Mouse (Mus musculus): ENCODE data around the gene Zfp329.

DNA sequence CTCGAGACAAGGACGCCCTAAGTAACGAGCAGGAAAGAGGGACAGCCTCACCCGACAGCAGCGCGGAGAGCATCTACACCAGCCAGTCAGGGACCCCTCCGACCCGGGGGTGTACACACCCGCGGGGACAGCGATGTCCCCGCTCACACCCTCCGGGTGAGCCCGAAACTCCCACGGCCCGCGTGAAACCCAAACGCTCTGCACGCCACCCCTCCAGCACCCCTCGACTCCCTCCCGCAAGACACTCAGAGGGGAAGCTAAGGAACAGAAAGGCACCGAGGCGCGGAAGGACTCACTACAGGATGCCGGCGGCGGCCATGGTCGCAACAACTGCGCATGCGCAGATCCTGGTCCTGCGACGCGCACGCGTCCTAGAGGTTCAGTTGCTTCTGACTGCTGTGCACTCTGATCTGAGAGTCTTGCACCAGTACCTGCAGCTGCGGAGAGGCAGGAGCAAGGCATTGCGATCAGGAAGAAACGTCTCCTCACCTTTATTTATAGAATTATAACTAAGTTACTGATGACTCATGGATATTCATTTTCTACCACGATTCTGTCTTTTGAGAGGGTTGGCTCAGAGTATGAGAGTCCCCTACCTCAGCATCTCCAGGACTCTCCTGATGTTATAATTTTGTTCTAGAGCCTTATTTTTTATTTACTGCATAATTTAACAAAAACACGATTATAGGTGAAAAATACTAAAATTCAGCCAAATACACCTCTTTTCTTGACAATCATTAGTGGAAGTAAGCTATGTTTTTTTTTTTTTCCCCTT lies at the start of gene Zfp329:
- no peak for TF ChIP-seq ZC3H11A (IDR thresholded peaks at IDR 0.05; ENCODE audit: borderline replicate concordance, low read depth, low read length)
- no peak for TF ChIP-seq CHD2 (IDR thresholded peaks at IDR 0.05; ENCODE audit: low read depth, low read length)

Measured in ES-E14 (cell line).